In the genomic region with DNA sequence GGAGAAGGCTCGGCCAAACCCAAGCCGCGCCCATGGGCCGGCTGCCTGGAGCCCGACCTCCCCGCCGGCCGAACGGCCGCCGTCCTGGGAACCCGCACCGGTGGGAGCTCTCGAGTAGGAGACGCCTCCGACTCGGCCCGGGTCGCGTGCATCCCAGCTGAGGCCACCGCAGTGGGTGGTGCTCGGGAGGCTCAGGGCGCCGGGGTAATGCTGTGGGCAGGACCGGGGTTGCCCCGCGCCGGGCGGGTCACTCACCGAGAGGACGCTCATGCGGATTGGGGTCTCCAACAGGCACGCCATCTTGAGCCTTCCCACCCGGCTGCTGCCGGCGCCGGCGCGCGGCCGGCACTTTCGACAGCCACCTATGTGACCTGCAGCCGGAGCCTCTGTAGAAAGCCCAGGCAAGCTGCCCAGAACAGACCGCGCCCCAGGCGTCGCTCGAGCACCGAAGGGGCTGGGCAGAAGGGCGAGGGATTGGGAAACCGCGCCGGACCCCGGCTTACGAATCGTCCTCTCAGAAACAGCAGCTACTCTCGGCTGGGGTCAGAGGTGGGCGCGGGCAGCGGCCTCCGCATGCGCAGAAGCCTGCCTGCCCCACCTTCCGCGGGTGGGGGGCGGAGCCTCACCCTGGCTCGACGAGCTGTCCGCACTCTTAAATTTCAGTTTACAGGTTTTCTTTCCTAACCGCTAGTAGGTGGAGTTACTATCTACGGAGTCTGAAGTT, we compare ENCODE assay signal across 8 mouse cellular contexts. TPM values are rescaled to one million over a fixed set of nuclear protein-coding genes. Genes with fewer than 3 reads are reported as not detected.
DNase-seq lines count a peak whose midpoint lies in the region; ATAC-seq and TF ChIP-seq lines count a peak whose summit lies in the region.

Gene Armc8, minus strand, starts transcription at position 553 of the 724 bp plus-strand sequence.

- intact Hi-C loops in heart, postnatal 14 days (cut with DNase I), result no loop called here

- H3K4me3 ChIP-seq in ES-Bruce4 (ENCODE audit: low read depth, low read length), result peak within 1 kb of the TSS; percentile 74
- peak within 1 kb of the TSS; percentile 93 for H3K4me3 ChIP-seq in forebrain, embryonic 14.5 days (ENCODE audit: low read depth, low read length)
- H3K4me3 ChIP-seq in neural tube, embryonic 15.5 days (replicated peaks), result peak within 1 kb of the TSS; percentile 63

- H3K27me3 ChIP-seq in ES-Bruce4 (ENCODE audit: control insufficient read depth, insufficient read depth, low read length, poor library complexity, severe bottlenecking), result no peaks in the 10 kb centered on the region
- no peaks in the 10 kb centered on the region for H3K27me3 ChIP-seq in forebrain, embryonic 14.5 days (replicated peaks; ENCODE audit: control insufficient read depth, insufficient read depth, low read length)
- peaks cover 9% of the 10 kb centered on the region; the same call in 1 of the 2 replicates for H3K27me3 ChIP-seq in neural tube, embryonic 15.5 days (replicated peaks)

- no peaks in the 10 kb centered on the region for H3K4me1 ChIP-seq in ES-Bruce4 (ENCODE audit: control insufficient read depth, insufficient read depth, low read length)
- peaks cover 10% of the 10 kb centered on the region for H3K4me1 ChIP-seq in forebrain, embryonic 14.5 days (ENCODE audit: control insufficient read depth, insufficient read depth, low read length)
- peaks cover 26% of the 10 kb centered on the region for H3K4me1 ChIP-seq in neural tube, embryonic 15.5 days

- peak within 1 kb of the TSS; percentile 87 for H3K4me2 ChIP-seq in forebrain, embryonic 14.5 days (ENCODE audit: low read length)
- peak within 1 kb of the TSS; percentile 73 for H3K4me2 ChIP-seq in neural tube, embryonic 15.5 days

- no peak for TF ChIP-seq CTCF in ES-Bruce4 (IDR thresholded peaks at IDR 0.05; ENCODE audit: low read depth, low read length)

- no peak for TF ChIP-seq POLR2A in ES-Bruce4 (IDR thresholded peaks at IDR 0.05; ENCODE audit: insufficient read depth, low read length)

- H3K36me3 ChIP-seq in ES-Bruce4 (ENCODE audit: control insufficient read depth, insufficient read depth, low read length, poor library complexity, severe bottlenecking), result no peaks in the 10 kb centered on the region
- H3K36me3 ChIP-seq in forebrain, embryonic 14.5 days (ENCODE audit: control insufficient read depth, insufficient read depth, low read length), result no peaks in the 10 kb centered on the region
- no peaks in the 10 kb centered on the region for H3K36me3 ChIP-seq in neural tube, embryonic 15.5 days

- peak within 1 kb of the TSS; percentile 55; the same call in 1 of the 2 replicates for H3K27ac ChIP-seq in ES-Bruce4 (ENCODE audit: insufficient read depth, low read length)
- H3K27ac ChIP-seq in forebrain, embryonic 14.5 days (ENCODE audit: low read depth, low read length), result peak within 1 kb of the TSS; percentile 87
- peak within 1 kb of the TSS; percentile 96 for H3K27ac ChIP-seq in neural tube, embryonic 15.5 days (replicated peaks)

- no peaks in the 10 kb centered on the region for H3K9me3 ChIP-seq in ES-Bruce4 (replicated peaks; ENCODE audit: control insufficient read depth, insufficient read depth, low read length, poor library complexity, severe bottlenecking)
- no peaks in the 10 kb centered on the region for H3K9me3 ChIP-seq in forebrain, embryonic 14.5 days (replicated peaks; ENCODE audit: control insufficient read depth, low read length)
- H3K9me3 ChIP-seq in neural tube, embryonic 15.5 days (replicated peaks), result no peaks in the 10 kb centered on the region

- no peak for TF ChIP-seq EP300 in ES-Bruce4 (IDR thresholded peaks at IDR 0.05; ENCODE audit: insufficient read depth, low read depth, low read length)

- under 1% methylated on average over 68 of the region's 70 CpGs for WGBS in forebrain, embryonic 14.5 days
- 1% methylated on average over 70 of the region's 70 CpGs for WGBS in neural tube, embryonic 15.5 days

- peak; percentile 91 for ATAC-seq in cerebellum, adult (ENCODE audit: insufficient number of reproducible peaks, low FRiP score, low TSS enrichment)
- peak; percentile 97 for ATAC-seq in forebrain, embryonic 14.5 days
- peak; percentile 96 for ATAC-seq in neural tube, embryonic 15.5 days (ENCODE audit: low FRiP score)

- H3K9ac ChIP-seq in ES-Bruce4 (ENCODE audit: low read depth, poor library complexity, severe bottlenecking), result peak within 1 kb of the TSS; percentile 88
- peak within 1 kb of the TSS; percentile 77 for H3K9ac ChIP-seq in forebrain, embryonic 14.5 days (ENCODE audit: low read length)
- peak within 1 kb of the TSS; percentile 63 for H3K9ac ChIP-seq in neural tube, embryonic 15.5 days (replicated peaks)

- DNase-seq in forebrain, embryonic 14.5 days (ENCODE audit: low spot score), result peak; percentile 90
- DNase-seq in heart, postnatal 14 days, result peak; percentile 94
- DNase-seq in layer of hippocampus, adult 11-12 months (ENCODE audit: low spot score), result peak; percentile 91
- DNase-seq in lung, adult 18-20 months, result peak; percentile 91 to 93
- peak; percentile 91 for DNase-seq in testis, postnatal 14 days (ENCODE audit: low spot score)

RNA-seq across cellular contexts. Expression of gene Armc8, which starts in this region (rescaled TPM):
- polyA plus RNA-seq in ES-Bruce4 (2011; ENCODE audit: insufficient read depth, insufficient read length, low read depth, missing spikeins), result 43.8 and 48.2 TPM in 2 replicates
- 60.6 and 68.7 TPM in 2 replicates for polyA plus RNA-seq in forebrain, embryonic 14.5 days (2014; fragmentation: Nextera tagmentation; extraction: Ambion mirVana)
- 10 to 100 TPM; 22.7 to 23.0 TPM for total RNA-seq in heart, postnatal 14 days (2021)
- polyA plus RNA-seq in neural tube, embryonic 15.5 days (2015; fragmentation: Nextera tagmentation; extraction: Ambion mirVana), result 67.1 and 73.8 TPM in 2 replicates

Comparison
In these comparisons a context has a peak if more than half of its experiments do, and no peak if none do; other contexts are left out.
1. Peak in every context shown above with its lines: DNase-seq, ATAC-seq, H3K4me3 ChIP-seq and H3K27ac ChIP-seq.